Mouse (Mus musculus): ENCODE measurements around the gene Rnf25.

- TF ChIP-seq CTCF (IDR thresholded peaks at IDR 0.05; ENCODE audit: extremely low read depth, insufficient read depth, insufficient read length, insufficient replicate concordance) (no peak), POLR2A (IDR thresholded peaks at IDR 0.05; ENCODE audit: low read depth, low read length) (no peak)
These were observed 24.9 kb upstream of the Rnf25 start for GRCm38 (mm10) chr1:74626076-74626475.

Measured in spleen, adult 2 months (tissue).